Comparison of ENCODE assay signal across 10 mouse cellular contexts in genomic region chr4:44235946-44236345, GRCm38 (mm10).
"Had no signal": no experiment of that assay in that cellular context is flagged by ENCODE, and none has a peak within 500 bp of the region (broad histone marks: within the 10 kb centered on the region; RNA-seq: fewer than 3 reads in every experiment).

No protein-coding gene starts in this region.

- H3K36me3 ChIP-seq: limb, embryonic 15.5 days; lung, embryonic 15.5 days; midbrain, embryonic 13.5 days; neural tube, embryonic 15.5 days had no signal

- H3K4me2 ChIP-seq: limb, embryonic 15.5 days; lung, embryonic 15.5 days; midbrain, embryonic 13.5 days; neural tube, embryonic 15.5 days had no signal

- DNase-seq: kidney, postnatal 14 days; lung, postnatal 14 days; right cerebral cortex, adult 18-20 months; right cerebral cortex, postnatal 25 days; thymus, postnatal 4 days had no signal

- H3K27me3 ChIP-seq: limb, embryonic 15.5 days; lung, embryonic 15.5 days; midbrain, embryonic 13.5 days; neural tube, embryonic 15.5 days had no signal

- ATAC-seq: midbrain, embryonic 13.5 days had no signal

- H3K9me3 ChIP-seq: limb, embryonic 15.5 days; lung, embryonic 15.5 days; midbrain, embryonic 13.5 days; neural tube, embryonic 15.5 days had no signal

- H3K9ac ChIP-seq: limb, embryonic 15.5 days; lung, embryonic 15.5 days; midbrain, embryonic 13.5 days; neural tube, embryonic 15.5 days had no signal

- H3K27ac ChIP-seq: limb, embryonic 15.5 days; lung, embryonic 15.5 days; midbrain, embryonic 13.5 days; neural tube, embryonic 15.5 days had no signal

- H3K4me3 ChIP-seq: limb, embryonic 15.5 days; lung, embryonic 15.5 days; midbrain, embryonic 13.5 days; myocyte; neural tube, embryonic 15.5 days had no signal
